Mouse (Mus musculus) forebrain, embryonic 12.5 days (tissue): ENCODE data around the gene Hs6st1. TPM values are rescaled to one million over a fixed set of nuclear protein-coding genes. Genes with fewer than 3 reads are reported as not detected.

Source experiments
- ATAC-seq: fragments of 200-750 bp; cut with Nextera tagmentation; 2 replicates; pipeline ENCODE4 v1.8.0; 2017; ENCODE audit warnings: moderate TSS enrichment; ENCODE audit not compliant: low FRiP score
- H3K27ac ChIP-seq: fragments of 300-500 bp; sonication (generic); 2 replicates; pipeline ENCODE4 v1.5.1; 2016; ENCODE audit warnings: mild to moderate bottlenecking
- H3K27me3 ChIP-seq: fragments of 300-500 bp; sonication (generic); 2 replicates; pipeline ENCODE4 v1.6.1; 2016; ENCODE audit warnings: mild to moderate bottlenecking
- H3K36me3 ChIP-seq: fragments of 300-500 bp; sonication (generic); replicated peaks from 2 replicates; pipeline ENCODE4 v1.6.1; 2016; ENCODE audit warnings: mild to moderate bottlenecking
- H3K4me1 ChIP-seq: fragments of 300-500 bp; sonication (generic); 2 replicates; pipeline ENCODE4 v1.6.1; 2016
- H3K4me2 ChIP-seq: fragments of 300-500 bp; sonication (generic); 2 replicates; pipeline ENCODE4 v1.6.1; 2016; ENCODE audit warnings: mild to moderate bottlenecking, moderate library complexity
- H3K4me3 ChIP-seq: fragments of 300-500 bp; sonication (generic); replicated peaks from 2 replicates; pipeline ENCODE4 v1.5.1; 2016; ENCODE audit warnings: mild to moderate bottlenecking
- H3K9ac ChIP-seq: fragments of 300-500 bp; sonication (generic); 2 replicates; pipeline ENCODE4 v1.6.1; 2016; ENCODE audit warnings: mild to moderate bottlenecking
- H3K9me3 ChIP-seq: fragments of 300-500 bp; sonication (generic); 2 replicates; pipeline ENCODE4 v1.6.1; 2016
- WGBS: fragments of 180-500 bp; shearing (Covaris S2); methylation state at CpG from one replicate; pipeline ENCODE4 v1.1.7; 2016; 5-methylcytosine and 5-hydroxymethylcytosine counted together
- polyA plus RNA-seq: library from polyadenylated mRNA; unstranded; fragments of >200 nt; fragmentation: Nextera tagmentation; extraction: Ambion mirVana; gene quantifications from 2 replicates; pipeline ENCODE4 v1.2.1, GENCODE M21; 2016

Gene Hs6st1
- polyA plus RNA-seq, 1 experiment from 2014 or later, result 8.4 TPM

DNA sequence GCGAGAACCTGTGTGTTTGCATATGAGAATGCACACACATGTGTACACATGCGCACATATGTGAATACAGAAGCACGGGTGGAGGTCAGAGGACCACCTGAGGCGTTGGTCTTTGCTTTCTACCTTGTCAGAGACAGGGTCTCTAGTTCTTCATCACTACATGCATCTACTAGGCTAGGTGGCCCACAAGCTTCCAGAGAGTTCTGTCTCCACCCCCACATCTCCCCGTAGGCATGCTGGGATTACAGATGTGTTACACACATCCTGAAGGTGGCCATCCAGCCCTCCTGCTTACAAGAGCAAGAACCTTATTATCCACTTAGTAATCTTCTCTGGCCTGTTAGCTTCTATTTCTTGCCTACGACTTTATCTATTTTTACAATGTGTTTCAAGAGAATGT, 8.8 kb upstream of the Hs6st1 start:
- WGBS, result 84% methylated on average over 6 of the region's 6 CpGs
- H3K4me1 ChIP-seq, result peaks cover 44% of the 10 kb centered on the region
- peaks cover 36% of the 10 kb centered on the region for H3K27me3 ChIP-seq
- no peak overlapping the region for H3K27ac ChIP-seq
- no peak for ATAC-seq
- H3K4me3 ChIP-seq, result no peak overlapping the region
- H3K9ac ChIP-seq, result no peak overlapping the region
- H3K36me3 ChIP-seq, result no peaks in the 10 kb centered on the region
- H3K9me3 ChIP-seq, result no peaks in the 10 kb centered on the region
- no peak overlapping the region for H3K4me2 ChIP-seq

DNA sequence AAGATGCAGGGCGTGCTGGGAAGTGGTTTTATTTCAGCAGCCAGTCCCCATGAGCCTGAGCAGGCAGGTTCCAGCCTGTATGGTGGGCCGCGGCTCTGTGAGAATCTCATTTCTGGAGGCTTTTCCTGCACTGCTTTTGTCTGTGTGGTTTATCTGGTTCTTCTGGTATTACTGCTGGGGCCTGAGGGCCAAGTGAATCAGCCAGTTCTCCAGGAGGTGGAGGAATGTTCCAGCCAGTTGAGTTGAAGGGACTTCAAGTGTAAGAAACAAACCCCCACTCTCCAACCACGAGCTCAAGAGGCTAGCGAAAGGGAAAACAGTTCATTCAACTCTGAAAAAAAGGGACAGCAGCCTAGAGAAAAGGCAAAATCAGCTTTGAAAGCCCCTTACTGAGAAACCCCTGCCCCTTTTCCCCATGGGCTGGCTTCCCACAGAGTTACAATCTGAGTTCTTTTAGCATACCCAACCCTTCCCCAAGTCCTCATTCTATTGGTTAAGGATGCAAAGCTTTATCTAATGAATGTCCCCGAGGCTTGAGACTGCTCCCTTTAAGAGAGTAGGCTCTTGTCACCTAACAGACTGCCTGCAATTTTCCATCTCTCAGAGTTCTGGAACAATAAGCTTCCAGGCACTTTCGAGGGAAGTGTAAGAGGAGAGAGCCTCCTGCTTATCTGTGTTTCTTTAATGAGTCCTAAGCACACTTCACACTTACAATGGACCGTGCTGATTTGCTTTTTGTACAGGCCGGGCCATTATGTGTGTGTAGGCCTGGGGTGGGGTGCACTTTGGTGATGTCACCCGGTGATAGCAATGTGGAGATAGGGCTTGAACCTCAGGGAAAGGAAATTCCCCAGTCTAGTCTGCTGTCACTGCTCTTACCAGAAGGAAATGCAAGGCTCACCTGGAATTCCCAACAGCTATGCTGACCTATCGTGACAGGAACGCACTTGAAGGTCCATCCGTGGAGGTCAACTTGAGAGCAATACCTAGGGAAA, 7.9 kb upstream of the Hs6st1 start:
- no peak overlapping the region for H3K4me2 ChIP-seq
- no peak overlapping the region for H3K9ac ChIP-seq
- ATAC-seq, result peak; percentile 21; the same call in 1 of the 2 replicates
- no peaks in the 10 kb centered on the region for H3K9me3 ChIP-seq
- peaks cover 36% of the 10 kb centered on the region for H3K27me3 ChIP-seq
- no peak overlapping the region for H3K4me3 ChIP-seq
- H3K36me3 ChIP-seq, result no peaks in the 10 kb centered on the region
- WGBS, result 16% methylated on average over 13 of the region's 13 CpGs
- H3K27ac ChIP-seq, result peak overlapping the region; percentile 33
- H3K4me1 ChIP-seq, result peaks cover 51% of the 10 kb centered on the region

DNA sequence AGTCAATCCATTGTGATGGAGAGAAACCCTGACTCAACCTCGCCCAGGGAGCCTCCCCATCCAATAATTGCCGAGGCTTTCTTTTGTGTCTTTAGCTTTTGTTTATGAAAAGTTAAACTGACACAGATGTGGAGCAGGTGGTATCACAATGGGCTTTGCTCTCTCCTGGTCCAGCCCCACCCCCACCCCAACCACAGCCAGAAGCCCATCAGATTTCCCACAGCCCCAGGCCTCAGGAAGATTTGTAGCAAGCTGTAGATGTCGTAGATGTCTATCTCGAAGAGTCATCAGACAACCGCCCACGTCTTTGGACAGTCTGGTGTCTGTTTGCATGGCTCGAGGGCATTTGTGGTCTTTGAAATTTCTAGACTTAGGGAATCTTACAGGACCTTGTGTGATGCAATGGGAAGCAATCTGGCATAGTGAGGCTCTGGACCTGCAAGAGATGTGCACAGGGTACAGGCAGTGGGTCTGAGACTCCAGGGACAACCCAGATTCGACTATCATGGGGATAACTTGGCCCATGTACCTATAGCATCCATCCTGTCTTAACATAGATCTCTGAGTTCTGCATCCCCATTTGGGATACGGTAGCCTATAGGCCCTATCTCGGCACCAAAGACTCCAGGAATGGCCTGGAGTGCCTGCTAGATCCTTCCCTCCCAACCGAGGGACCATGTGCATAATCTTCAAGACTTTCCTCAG, 6.8 kb upstream of the Hs6st1 start:
- WGBS, result 69% methylated on average over 11 of the region's 11 CpGs
- peaks cover 58% of the 10 kb centered on the region for H3K4me1 ChIP-seq

DNA sequence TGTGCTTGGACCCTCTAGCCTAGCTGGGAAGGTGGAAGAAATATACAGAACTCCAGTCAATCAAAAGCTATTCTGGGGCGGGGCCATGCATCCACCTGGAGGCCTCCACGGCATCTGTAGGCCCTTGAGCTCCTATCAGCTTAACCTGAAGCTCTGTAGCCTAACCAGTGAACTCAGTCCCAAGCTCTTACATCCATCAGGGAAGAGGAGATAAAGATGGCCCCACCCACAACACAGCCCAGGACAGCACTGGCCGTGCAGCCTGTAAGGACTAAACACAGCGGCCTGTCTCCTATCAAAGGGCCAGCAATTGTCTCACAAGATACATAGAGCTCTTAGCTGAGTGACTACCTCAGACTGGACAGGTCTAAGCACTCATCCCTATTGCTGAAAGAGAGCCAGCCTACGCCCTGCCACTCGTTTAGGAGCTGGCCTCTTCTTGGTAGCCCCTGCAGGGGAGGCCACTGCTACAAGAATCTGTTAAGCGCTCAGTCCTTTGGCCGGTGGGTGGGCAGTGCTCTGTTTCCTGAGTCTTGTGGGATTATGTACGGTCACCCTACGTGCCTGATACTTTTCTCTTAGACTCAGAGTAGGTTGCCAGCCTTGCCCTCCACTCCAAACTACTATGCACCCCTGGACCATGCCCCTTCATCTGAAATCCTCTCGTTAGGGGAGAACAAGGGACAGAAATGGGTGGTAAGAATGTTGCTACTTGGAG, 6.0 kb upstream of the Hs6st1 start:
- Histone ChIP-seq H3K9me3 (no peaks in the 10 kb centered on the region), H3K9ac (no peak overlapping the region), H3K36me3 (no peaks in the 10 kb centered on the region), H3K4me2 (no peak overlapping the region), H3K27ac (no peak overlapping the region), H3K27me3 (peaks cover 44% of the 10 kb centered on the region), H3K4me3 (no peak overlapping the region), H3K4me1 (peaks cover 58% of the 10 kb centered on the region)
- WGBS, result 81% methylated on average over 11 of the region's 11 CpGs
- ATAC-seq, result no peak

More for the DNA sequence above, 6.8 kb upstream of the Hs6st1 start:
- H3K27ac ChIP-seq, result no peak overlapping the region
- no peak for ATAC-seq
- no peaks in the 10 kb centered on the region for H3K36me3 ChIP-seq
- H3K4me2 ChIP-seq, result no peak overlapping the region
- peaks cover 42% of the 10 kb centered on the region for H3K27me3 ChIP-seq
- H3K9me3 ChIP-seq, result no peaks in the 10 kb centered on the region
- no peak overlapping the region for H3K9ac ChIP-seq
- no peak overlapping the region for H3K4me3 ChIP-seq

DNA sequence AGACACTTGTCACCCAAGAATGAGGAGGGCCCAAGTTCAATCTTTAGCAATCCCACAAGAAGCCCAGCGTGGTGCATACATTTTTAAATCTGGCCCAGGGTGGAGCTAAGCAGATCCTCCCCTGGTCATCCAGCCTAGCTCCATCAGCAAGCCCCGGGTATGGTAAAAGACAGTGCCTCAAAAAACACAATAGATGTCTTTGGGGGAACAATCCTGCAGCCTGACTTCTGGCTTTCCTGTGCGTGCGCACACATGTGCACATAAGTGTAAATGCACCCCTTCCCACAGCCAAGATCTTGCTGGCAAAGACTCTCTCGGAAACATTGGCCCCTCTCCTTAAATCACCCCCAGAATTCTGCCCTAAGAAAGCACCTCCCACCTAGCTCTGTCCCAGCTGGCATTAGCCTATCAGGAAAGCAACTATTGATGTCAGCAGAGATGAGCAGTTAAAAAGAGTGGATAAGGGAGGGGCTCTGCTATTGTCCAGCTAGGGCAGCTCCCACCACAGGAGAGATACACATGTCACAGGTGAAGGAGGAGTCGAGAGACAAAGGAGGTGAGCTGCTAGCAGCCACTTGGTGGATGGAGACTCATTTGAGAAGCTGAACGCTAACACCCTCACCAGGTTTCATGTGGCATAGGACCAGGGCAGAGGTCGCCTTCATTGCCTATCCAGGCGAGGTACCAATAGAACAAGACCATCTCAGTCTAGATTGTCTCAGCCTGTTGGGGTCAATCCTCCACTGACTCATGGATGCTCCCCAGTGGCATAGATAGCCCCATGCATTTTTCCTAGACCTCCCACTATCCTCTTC, 5.2 kb upstream of the Hs6st1 start:
- no peak overlapping the region for H3K4me3 ChIP-seq
- peaks cover 63% of the 10 kb centered on the region for H3K4me1 ChIP-seq
- no peaks in the 10 kb centered on the region for H3K9me3 ChIP-seq
- no peak overlapping the region for H3K4me2 ChIP-seq
- H3K9ac ChIP-seq, result no peak overlapping the region
- no peaks in the 10 kb centered on the region for H3K36me3 ChIP-seq
- WGBS, result 70% methylated on average over 9 of the region's 9 CpGs
- ATAC-seq, result no peak
- peaks cover 38% of the 10 kb centered on the region for H3K27me3 ChIP-seq
- H3K27ac ChIP-seq, result no peak overlapping the region

DNA sequence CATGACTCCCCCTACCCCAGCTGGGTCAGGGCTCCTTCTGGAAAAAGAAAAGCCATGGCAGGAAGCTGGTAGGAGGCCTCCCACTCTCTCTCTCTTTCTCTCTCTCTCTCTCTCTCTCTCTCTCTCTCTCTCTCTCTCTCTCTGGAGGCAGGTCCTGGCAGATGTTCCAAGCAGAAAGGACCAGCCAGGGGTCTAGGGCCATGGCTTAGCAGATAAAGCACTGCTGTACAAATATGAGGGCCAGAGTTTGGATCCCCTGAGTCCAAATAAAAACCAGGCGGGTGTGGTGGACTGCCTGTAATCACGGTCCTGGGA, 4.6 kb upstream of the Hs6st1 start:
- 82% methylated on average over 2 of the region's 2 CpGs for WGBS
- no peak for ATAC-seq
- Histone ChIP-seq H3K27ac (no peak overlapping the region), H3K9me3 (no peaks in the 10 kb centered on the region), H3K4me2 (no peak overlapping the region), H3K27me3 (peaks cover 38% of the 10 kb centered on the region), H3K4me1 (peaks cover 63% of the 10 kb centered on the region), H3K36me3 (no peaks in the 10 kb centered on the region), H3K4me3 (no peak overlapping the region), H3K9ac (no peak overlapping the region)

DNA sequence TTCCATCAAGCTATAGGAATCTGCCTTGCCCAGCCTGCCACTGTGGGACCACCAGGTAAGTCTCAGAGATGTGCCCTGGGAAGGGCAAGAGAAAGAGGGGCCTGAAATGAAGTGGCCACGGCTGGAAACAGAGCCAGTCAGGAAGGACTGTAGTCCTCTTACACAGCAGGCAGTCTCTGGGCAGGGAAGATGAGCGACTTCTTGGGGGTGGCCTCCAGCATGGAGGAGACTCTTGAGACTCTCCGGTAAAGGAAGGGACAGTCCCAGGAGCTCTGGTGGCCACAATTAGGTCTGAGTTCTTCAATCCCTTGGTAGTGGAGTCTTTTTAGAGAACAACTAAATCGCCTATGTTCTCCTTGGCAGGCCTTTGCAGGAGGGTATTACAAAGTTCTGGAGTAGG, 4.0 kb upstream of the Hs6st1 start:
- peak overlapping the region; percentile 9; the same call in 1 of the 2 replicates for H3K9ac ChIP-seq
- H3K4me1 ChIP-seq, result peaks cover 66% of the 10 kb centered on the region
- 43% methylated on average over 4 of the region's 4 CpGs for WGBS
- peaks cover 38% of the 10 kb centered on the region for H3K27me3 ChIP-seq
- no peak overlapping the region for H3K27ac ChIP-seq
- H3K4me2 ChIP-seq, result peak overlapping the region; percentile 46
- H3K4me3 ChIP-seq, result no peak overlapping the region
- no peak for ATAC-seq
- H3K9me3 ChIP-seq, result no peaks in the 10 kb centered on the region
- no peaks in the 10 kb centered on the region for H3K36me3 ChIP-seq

DNA sequence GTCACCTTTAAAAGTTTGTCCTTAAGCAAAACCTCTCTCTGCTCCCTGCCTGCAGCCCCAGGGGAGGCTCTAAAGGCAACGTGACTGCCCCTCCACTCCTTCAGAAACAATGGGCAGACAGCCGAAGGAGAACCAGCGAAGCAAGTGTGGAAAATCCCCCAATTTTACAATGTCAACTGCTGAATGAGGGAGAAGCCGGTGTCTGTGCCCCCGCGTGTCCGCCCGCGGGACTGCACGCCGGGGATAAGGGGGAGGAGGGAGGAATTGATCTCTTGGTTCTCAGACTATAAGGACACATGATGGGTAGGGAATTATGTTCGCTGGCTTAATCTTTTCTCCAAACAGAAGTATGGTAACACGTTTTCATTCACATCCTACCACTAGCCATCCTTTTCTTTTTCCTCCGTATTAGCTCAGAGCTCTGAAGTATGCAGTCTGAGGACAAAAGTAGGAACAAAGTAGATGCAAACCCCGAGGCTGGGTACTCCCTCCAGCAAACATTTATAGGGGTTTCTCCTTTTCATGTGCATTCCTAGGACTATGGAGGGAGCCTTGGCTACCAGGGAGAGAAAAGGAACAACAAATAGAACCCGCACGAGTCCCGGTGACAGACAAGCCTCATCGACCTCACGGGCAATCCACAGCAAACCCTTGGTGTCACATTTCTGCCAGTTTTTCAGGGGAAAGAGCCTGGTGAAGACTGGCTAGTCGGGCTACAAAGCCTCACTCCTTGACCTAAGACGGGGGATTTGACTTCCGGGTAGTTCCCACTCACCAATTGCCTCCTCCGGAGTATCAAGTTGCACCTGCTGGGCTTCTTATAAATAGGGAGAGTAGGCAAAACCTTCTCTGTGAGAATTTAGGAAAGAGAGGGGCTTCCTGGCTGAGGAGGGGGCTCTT, 3.1 kb upstream of the Hs6st1 start:
- WGBS, result under 1% methylated on average over 24 of the region's 24 CpGs
- Histone ChIP-seq H3K9ac (peak overlapping the region; percentile 26; the same call in 1 of the 2 replicates), H3K27ac (peak overlapping the region; percentile 61), H3K27me3 (peaks cover 38% of the 10 kb centered on the region), H3K4me2 (peak overlapping the region; percentile 46), H3K4me3 (peak overlapping the region; percentile 18), H3K9me3 (no peaks in the 10 kb centered on the region), H3K36me3 (no peaks in the 10 kb centered on the region), H3K4me1 (peaks cover 66% of the 10 kb centered on the region)
- ATAC-seq, result peak; percentile 68

DNA sequence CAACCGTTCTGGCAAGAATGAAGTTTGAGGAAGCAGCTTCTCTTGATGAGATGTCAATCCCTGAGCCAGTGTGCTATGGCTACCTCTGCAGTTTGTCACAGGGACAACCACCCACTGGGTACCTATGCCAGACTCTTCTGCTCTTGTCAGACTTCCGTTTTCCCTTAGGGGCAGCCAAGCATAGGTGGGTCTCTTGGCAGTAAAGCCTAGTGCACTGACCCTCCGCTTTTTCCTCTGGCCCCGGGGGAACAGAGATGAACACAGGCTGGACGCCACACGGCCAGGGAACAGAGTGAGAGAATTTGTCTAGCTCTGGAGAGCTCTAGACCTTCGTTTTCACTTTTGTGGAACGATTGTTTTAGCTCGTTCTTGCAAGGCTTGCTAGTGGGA, 2.4 kb upstream of the Hs6st1 start:
- Histone ChIP-seq H3K27ac (no peak overlapping the region), H3K4me3 (no peak overlapping the region)
- no peak for ATAC-seq

DNA sequence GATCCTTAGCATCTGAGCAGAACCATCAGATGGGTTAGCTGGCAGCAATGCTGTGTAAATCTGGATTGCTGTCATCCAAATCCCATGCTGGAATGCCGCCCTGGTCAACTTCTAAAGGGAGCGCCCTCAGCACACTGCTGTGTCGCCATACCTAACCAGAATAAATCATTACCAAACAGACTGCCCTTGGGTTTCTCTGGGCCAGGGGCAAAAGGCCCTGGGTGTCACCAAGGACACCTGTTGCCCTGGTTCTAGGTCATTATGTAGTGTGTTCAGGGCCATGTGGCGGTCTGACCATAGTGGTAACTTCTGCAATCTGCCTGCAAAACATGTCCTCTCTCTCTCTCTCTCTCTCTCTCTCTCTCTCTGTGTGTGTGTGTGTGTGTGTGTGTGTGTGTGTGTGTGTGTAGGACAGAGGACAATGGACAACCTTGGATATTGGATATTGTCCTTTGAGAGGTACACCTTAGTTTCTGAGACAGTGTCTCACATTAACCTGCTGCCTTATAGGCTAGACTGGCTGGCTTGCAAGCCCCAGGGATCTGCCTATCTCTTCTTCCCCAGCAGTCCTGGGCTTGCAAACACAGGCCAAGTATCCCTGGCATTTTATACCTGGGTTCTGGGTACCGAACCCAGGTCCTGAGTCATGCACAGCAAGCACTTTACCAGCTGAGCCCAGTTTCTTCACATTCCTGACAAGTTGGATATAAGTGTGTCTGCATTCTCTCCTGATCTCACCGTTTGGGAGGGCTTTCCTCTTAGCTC, 1.8 kb upstream of the Hs6st1 start:
- Histone ChIP-seq H3K4me2 (no peak overlapping the region), H3K9ac (no peak overlapping the region), H3K9me3 (no peaks in the 10 kb centered on the region), H3K27me3 (peaks cover 36% of the 10 kb centered on the region), H3K4me3 (no peak overlapping the region), H3K4me1 (peaks cover 66% of the 10 kb centered on the region), H3K36me3 (no peaks in the 10 kb centered on the region), H3K27ac (no peak overlapping the region)
- no peak for ATAC-seq
- 89% methylated on average over 6 of the region's 6 CpGs for WGBS

More for the DNA sequence above, 2.4 kb upstream of the Hs6st1 start:
- H3K4me2 ChIP-seq, result peak overlapping the region; percentile 46
- H3K9me3 ChIP-seq, result no peaks in the 10 kb centered on the region
- H3K9ac ChIP-seq, result no peak overlapping the region
- H3K27me3 ChIP-seq, result peaks cover 38% of the 10 kb centered on the region
- H3K36me3 ChIP-seq, result no peaks in the 10 kb centered on the region
- 68% methylated on average over 9 of the region's 9 CpGs for WGBS
- H3K4me1 ChIP-seq, result peaks cover 66% of the 10 kb centered on the region
